Mouse (Mus musculus): ENCODE data around the gene Paqr9. TPM values are rescaled to one million over a fixed set of nuclear protein-coding genes. Genes with fewer than 3 reads are reported as not detected.

Gene Paqr9
- total RNA-seq, 2 experiments from 2014 or later, result 4.8 to 5.0 TPM

Other genes starting within 250 kb of the Paqr9 start
- under 1 TPM; 0.88 to 0.90 TPM for gene Chst2, start 152.9 kb upstream of the Paqr9 start, total RNA-seq (2021)
- gene U2surp, start 47.7 kb upstream of the Paqr9 start, total RNA-seq (2021), result 10 to 100 TPM; 22.1 to 22.9 TPM
- 10 to 100 TPM in 1 of 2 experiments, 1 to 10 TPM in 1; 3.4 to 10.3 TPM for gene Pcolce2, start 77.9 kb downstream of the Paqr9 start, total RNA-seq (2021)
- 1 to 10 TPM in 1 of 2 experiments, under 1 TPM in 1; 0.64 to 1.2 TPM for gene Trpc1, start 190.7 kb downstream of the Paqr9 start, total RNA-seq (2021)